Mouse (Mus musculus): ENCODE measurements at regions not wholly inside any gene's neighbourhood (a gene's known extent, or its start where the extent isn't known, plus 50 kb on each side); places are given as distances from the start of the nearest gene placed in this dataset.

DNA sequence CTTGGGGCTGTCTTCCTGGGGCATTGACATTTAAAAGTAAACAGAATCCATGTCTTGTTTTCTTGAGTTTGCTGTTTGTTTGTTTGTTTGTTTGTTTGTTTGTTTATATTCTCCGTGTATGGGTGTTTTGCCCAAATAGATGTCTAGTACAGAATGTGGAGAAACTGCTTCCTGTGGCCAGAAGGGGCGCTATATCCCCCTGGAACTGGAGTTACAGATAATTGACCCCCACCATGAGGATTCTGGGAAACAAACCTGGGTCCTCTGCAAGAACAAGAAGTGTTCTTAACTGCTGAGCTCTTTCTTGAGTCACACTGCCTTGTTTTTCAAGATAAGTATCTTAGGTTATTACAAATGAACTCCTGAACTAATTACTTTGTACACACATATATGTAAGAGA is 68.1 kb upstream of the Slc4a7 start:
- Histone ChIP-seq H3K36me3 (replicated peaks) (no peaks in the 10 kb centered on the region), H3K4me3 (replicated peaks) (no peak overlapping the region), H3K9ac (no peak overlapping the region), H3K27me3 (no peaks in the 10 kb centered on the region), H3K27ac (replicated peaks) (no peak overlapping the region), H3K4me1 (replicated peaks) (peaks cover 18% of the 10 kb centered on the region), H3K9me3 (replicated peaks) (no peaks in the 10 kb centered on the region), H3K4me2 (no peak overlapping the region; the same call in 1 of the 2 replicates)
- no peak for ATAC-seq (ENCODE audit: insufficient read depth)
- WGBS (ENCODE audit: insufficient replicate concordance), result 34% methylated on average over 2 of the region's 2 CpGs

DNA sequence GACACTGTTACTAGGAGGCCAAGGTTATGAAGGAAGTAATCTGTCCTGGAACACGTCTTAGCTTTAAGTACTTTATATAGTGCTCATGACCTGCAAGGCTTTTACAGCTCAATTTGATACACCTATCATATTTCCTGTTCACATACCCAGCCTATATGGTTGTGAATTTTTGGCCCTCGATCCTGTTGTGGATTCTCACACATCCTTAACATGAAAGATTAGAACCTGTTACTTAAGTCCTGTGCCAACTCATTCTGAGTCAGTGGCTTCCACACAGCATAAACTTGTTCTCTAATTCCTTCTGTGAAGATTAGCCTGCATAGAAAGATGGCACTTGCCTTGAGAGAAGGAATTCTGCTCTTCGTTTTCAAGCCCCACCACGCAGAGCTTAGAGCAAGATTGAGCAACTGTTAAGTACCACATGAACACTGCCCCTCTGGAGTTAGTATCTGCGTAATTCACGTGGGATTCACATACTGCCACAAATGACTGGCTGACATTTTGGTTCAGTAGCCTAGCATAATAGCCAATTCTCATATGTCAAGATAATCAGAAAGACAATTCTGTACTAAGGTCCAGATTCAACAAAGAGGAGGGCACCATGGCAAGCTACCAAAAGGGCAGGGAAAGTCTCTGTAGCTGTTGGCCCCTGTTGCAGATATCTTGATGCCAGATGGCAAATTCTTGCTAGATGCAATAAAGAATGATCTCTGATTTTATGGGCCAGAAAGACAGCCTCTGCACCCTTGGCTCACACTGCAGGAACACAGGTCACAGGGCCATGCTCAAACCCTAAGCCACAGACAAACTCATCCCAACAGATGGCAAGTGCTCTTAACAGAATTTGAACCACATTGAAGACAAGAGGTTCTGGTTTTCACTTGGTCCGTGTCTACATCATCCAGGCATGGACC is 62.7 kb upstream of the Slc4a7 start:
- Histone ChIP-seq H3K4me2 (no peak overlapping the region), H3K27ac (replicated peaks) (no peak overlapping the region), H3K4me1 (replicated peaks) (no peaks in the 10 kb centered on the region), H3K9me3 (replicated peaks) (no peaks in the 10 kb centered on the region), H3K27me3 (no peaks in the 10 kb centered on the region), H3K4me3 (replicated peaks) (no peak overlapping the region), H3K9ac (no peak overlapping the region), H3K36me3 (replicated peaks) (no peaks in the 10 kb centered on the region)
- ATAC-seq (ENCODE audit: insufficient read depth), result no peak
- WGBS (ENCODE audit: insufficient replicate concordance), result 56% methylated on average over 7 of the region's 7 CpGs

DNA sequence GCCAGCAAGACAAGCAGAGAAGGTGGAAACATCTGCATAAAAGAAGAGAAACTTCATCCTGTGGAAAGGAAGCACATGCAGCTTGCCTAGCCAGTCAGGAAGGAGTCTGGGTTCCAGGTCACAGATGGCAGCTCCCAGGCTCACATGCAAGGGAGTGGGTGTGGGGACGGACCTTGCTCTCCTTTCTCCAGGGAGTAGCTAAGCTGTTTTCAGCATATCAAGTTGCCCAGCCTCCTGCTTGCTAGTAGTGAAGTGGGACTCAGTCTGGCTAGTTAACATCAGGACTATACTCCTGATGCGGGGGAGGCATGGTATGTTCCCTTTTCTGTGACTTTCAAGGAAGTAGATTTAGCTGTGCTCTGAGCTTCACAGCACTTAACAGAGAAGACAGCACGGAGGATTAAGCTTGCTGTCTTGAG is 62.0 kb upstream of the Slc4a7 start:
- ATAC-seq (ENCODE audit: insufficient read depth), result no peak

DNA sequence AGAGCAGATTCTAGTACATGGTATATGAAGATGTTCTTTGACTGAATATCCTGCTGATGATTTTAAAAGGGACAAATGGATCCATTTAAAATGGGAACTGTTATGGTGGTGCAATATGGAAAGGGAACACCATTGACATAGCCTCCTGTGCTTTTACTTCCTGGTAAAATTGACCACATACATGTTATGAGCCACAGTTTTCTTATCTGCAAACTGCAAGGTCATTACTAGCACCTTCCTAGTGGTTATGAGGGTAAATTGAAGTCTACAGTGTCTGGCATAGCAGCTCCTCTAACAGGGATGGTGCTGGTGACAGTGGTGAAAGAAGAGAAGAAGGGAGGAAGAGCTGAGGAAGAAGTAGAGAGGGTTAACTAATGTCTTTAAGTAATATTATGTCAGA is 61.5 kb upstream of the Slc4a7 start:
- no peaks in the 10 kb centered on the region for H3K27me3 ChIP-seq
- no peak overlapping the region for H3K9ac ChIP-seq
- no peak overlapping the region for H3K27ac ChIP-seq (replicated peaks)
- H3K9me3 ChIP-seq (replicated peaks), result no peaks in the 10 kb centered on the region
- H3K4me1 ChIP-seq (replicated peaks), result no peaks in the 10 kb centered on the region
- no peak overlapping the region for H3K4me2 ChIP-seq
- no peaks in the 10 kb centered on the region for H3K36me3 ChIP-seq (replicated peaks)
- H3K4me3 ChIP-seq (replicated peaks), result no peak overlapping the region
- no peak for ATAC-seq (ENCODE audit: insufficient read depth)

More for the DNA sequence above, 62.0 kb upstream of the Slc4a7 start:
- Histone ChIP-seq H3K36me3 (replicated peaks) (no peaks in the 10 kb centered on the region), H3K4me2 (no peak overlapping the region), H3K4me3 (replicated peaks) (no peak overlapping the region), H3K9me3 (replicated peaks) (no peaks in the 10 kb centered on the region), H3K9ac (no peak overlapping the region), H3K27me3 (no peaks in the 10 kb centered on the region), H3K27ac (replicated peaks) (no peak overlapping the region), H3K4me1 (replicated peaks) (no peaks in the 10 kb centered on the region)
- 26% methylated on average over 3 of the region's 3 CpGs for WGBS (ENCODE audit: insufficient replicate concordance)

DNA sequence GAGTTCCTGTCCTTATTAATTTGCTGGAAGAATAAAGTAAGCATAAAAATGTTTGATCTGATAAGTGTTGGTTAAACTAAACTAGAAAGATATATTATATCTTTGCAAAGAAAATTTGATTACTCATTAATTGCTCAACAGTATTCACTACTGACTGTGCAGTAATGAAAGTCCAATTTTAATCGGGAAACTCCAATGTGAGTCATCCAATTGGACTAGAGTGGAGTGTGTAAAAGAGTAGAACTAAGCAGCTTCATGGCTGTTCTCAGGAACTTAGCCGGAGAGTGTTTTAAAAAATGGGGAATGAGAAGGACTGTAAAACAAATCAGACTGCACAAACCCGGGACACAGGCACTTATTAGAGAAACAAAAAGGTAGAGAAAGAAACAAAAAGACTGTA is 58.5 kb upstream of the Slc4a7 start:
- no peaks in the 10 kb centered on the region for H3K4me1 ChIP-seq (replicated peaks)
- H3K4me3 ChIP-seq (replicated peaks), result no peak overlapping the region
- H3K27me3 ChIP-seq, result no peaks in the 10 kb centered on the region
- H3K27ac ChIP-seq (replicated peaks), result no peak overlapping the region
- no peak overlapping the region for H3K4me2 ChIP-seq
- H3K9me3 ChIP-seq (replicated peaks), result no peaks in the 10 kb centered on the region
- no peak for ATAC-seq (ENCODE audit: insufficient read depth)
- H3K36me3 ChIP-seq (replicated peaks), result no peaks in the 10 kb centered on the region
- no peak overlapping the region for H3K9ac ChIP-seq
- 63% methylated on average over 3 of the region's 3 CpGs for WGBS (ENCODE audit: insufficient replicate concordance)

DNA sequence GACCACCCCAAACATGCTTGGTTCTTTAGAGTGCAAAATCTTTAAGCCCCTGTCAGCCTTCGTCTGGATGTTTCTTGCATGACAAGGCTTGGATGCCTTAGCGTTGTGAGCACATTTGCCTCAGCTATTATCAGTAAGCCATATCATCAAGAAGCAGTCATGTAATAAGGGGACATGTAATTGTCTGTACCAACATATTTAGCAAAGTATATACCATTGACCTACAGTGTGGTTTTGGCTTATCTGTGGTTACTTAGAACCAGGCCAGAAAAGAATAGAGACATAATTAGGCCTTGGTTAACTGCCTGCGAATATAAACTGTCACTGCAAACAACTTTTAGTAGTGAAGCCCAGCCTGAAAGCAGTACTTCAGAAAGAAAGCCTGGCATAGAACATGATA is 57.0 kb upstream of the Slc4a7 start:
- H3K4me3 ChIP-seq (replicated peaks), result no peak overlapping the region
- no peaks in the 10 kb centered on the region for H3K9me3 ChIP-seq (replicated peaks)
- no peak overlapping the region for H3K27ac ChIP-seq (replicated peaks)
- H3K36me3 ChIP-seq (replicated peaks), result no peaks in the 10 kb centered on the region
- H3K27me3 ChIP-seq, result no peaks in the 10 kb centered on the region
- H3K9ac ChIP-seq, result no peak overlapping the region
- no peak overlapping the region for H3K4me2 ChIP-seq
- no peaks in the 10 kb centered on the region for H3K4me1 ChIP-seq (replicated peaks)
- WGBS (ENCODE audit: insufficient replicate concordance), result 16% methylated on average over 3 of the region's 3 CpGs
- ATAC-seq (ENCODE audit: insufficient read depth), result no peak

Measured in liver, embryonic 15.5 days (tissue).